Mouse (Mus musculus): ENCODE results near the gene 1700006A11Rik.
"Not testable (repeated sequence)": the region's sequence is repeated elsewhere in the genome, so short reads cannot be mapped to it uniquely, and the experiment has no call there.

Gene 1700006A11Rik

GRCm38 (mm10) chr3:124425940-124426339, at the start of gene 1700006A11Rik:
Gene 1700006A11Rik (minus strand): TSS chr3:124426040.
- DNase-seq (ENCODE audit: low read depth, low spot score): no peak

- DNase-seq (ENCODE audit: low read depth, low spot score): not testable (repeated sequence)
Measured at GRCm38 (mm10) chr3:124474291-124474690, 48.5 kb upstream of the 1700006A11Rik start.

DNA sequence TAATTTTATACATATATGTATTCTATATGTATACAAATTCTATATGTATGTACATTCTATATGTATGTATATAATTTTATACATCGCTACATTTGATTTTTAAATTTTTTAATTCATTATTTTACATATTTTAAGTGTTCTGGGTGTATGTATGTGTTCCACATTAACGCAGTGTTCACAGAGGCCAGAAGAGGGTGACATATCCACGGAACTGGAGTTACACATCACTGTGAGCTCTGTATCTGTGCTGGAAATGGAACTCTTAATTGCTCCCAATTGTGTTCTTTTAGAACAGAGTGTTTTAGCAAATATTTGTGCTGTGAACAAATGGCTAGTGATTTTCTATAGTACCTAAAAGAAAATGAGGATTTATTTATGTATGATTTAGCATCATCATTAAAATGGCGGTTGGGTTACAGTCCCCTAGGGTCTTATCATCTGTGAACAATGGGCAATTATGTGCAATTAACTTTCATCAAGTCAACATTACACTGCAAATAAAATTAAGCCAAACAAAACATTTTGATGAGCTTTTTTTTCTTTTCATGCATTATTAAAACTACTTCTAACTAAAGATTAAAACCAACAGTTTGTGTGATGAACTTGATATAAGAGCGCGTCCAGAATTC, 40.4 kb upstream of the 1700006A11Rik start:
- DNase-seq (ENCODE audit: low read depth, low spot score): no peak

- no peak for DNase-seq (ENCODE audit: low read depth, low spot score)
Measured at GRCm38 (mm10) chr3:124392201-124392600, 33.6 kb downstream of the 1700006A11Rik start.

DNA sequence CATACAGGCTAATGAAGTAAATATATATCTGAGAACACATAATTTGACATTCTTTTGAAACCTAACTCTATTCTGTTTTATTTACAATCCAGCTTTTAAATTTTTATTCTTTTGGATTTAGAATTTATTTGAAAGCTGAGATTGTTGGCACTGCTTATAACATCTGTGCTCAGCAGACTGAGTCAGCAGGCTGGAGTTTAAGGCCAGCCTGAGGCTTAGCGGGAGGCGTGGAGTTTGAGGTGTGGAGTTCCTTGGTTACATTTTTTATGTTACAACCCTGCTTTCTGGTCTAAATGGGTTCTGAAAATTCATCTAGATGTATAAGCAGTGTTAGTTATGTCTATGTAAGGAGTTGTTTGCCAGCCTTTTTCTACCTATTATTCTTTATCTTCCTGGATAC, 35.7 kb downstream of the 1700006A11Rik start:
- no peak for DNase-seq (ENCODE audit: low read depth, low spot score)

- no peak for DNase-seq (ENCODE audit: low read depth, low spot score)
Measured at GRCm38 (mm10) chr3:124389650-124390049, 36.2 kb downstream of the 1700006A11Rik start.

DNA sequence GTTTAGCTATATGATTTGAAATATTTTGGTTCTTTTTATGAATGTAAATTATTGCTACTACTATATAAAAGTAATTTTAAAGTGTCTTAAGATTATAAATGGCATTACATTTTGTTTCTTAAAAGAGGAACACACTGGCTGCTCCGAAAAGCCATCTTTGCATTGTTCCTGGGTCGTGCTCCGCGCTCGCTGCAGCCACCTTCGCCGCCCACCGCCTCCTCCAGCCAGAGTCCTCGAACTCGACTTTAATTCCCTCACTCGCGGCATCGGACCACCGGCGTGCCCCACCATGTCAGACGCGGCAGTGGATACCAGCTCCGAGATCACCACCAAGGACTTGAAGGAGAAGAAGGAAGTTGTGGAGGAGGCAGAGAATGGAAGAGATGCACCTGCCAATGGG, 40.5 kb downstream of the 1700006A11Rik start:
- not testable (repeated sequence) for DNase-seq (ENCODE audit: low read depth, low spot score)

DNA sequence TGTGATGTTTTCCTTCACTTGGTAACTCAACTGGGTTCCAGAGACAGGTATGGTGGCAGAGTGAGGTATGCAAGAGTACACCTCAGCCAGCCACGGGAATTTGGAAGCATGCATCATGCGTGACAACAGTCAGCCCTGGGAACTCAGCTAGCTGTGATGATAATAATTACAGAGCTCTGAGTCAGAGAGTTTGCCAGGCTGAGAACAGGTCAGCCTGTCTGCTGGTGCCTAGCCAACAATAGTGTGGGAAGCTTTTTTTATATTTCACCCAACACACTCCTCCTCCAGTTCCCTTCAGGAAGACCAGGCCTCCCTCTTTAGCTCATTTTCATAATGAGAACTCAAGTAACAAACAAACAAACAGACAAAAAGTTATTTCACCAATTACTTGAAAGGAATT, 53.8 kb downstream of the 1700006A11Rik start:
- DNase-seq (ENCODE audit: low read depth, low spot score): no peak

GRCm38 (mm10) chr3:124357533-124357932, 68.3 kb downstream of the 1700006A11Rik start:
- no peak for DNase-seq (ENCODE audit: low read depth, low spot score)

Data from embryo, embryonic 11.5 days (tissue).